Mouse (Mus musculus) kidney, adult 8-10 months (tissue): ENCODE results near the gene Zfp691.

Experiments used
- DNase-seq, 2 experiments: peaks; one replicate each; pipeline ENCODE4 v3.0.0; 2022

The Zfp691 gene

DNA sequence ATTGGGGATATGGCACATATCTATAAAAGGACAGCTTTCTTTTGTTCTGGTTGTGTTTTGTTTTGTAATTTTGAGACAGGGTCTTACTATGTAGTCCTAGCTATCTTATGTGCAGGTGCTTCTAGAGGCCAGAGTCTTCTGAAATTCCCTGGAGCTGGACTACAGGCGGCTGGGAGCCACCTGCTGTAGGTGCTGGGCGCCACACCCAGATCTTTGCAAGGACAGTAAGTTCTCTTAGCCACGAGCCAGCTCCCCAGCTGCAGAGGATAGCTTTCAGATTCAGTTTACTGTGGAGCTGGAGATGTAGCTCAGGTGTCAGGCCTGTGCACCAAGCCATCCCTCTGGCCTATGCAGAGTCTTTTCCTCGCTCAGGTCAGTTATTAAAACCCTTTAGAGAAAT lies 6.9 kb downstream of the Zfp691 start:
- DNase-seq = no peak

DNA sequence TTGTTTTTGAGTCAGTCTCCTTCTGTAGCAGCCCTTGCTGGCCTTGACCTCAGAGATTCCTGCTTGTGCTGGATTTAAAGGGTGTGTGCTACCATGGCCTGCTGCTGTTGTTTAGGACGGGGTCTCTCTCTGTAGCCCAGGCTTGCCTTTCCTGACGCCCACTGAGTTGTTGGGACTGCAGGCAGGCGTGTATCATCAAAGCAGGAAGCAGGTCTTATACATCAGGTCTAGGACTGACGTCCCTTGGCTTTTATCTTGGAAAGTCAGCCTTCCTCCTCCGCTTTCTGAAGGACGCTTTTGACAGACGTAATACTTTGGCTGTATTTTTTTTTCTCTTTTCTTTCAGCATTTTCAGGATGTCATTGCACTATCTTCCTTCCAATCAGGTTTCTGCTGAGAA lies 8.1 kb downstream of the Zfp691 start:
- DNase-seq = no peak

DNA sequence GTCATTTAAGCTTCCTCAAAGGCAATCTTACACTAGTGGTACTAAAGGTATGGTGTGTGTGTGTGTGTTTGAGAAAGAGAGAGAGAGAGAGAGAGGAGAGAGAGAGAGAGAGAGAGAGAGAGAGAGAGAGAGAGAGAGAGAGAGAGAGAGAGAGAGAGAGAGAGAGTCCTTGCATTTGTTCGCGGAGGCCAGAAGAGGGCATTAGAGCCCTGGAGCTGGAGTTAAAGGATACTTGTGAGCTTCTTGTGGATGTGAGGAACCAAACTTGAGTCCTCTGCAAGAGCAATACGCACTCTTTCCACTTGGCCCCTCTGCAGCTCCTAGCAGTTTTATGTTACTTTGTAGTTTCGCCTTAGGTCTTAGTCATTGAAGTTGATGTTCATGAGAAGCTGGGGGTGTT lies 11.0 kb downstream of the Zfp691 start:
- no peak for DNase-seq

DNA sequence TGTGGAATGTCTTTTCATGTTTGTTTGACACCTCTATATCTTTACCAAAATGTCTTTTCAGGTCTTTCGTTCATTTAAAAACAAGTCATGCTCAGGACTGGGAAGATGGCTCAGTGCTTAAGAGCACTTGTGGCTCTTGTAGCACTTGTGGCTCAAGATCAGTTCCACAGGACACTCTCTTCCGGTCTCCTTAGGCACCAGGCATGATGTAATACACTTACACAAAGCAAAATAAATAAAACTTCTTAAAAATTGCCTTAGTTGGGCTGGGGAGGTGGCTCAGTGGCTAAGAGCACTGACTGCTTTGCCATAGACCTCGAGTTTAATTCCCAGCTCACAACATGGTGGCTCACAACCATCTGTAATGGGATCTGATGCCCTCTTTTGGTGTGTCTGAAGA lies 12.6 kb downstream of the Zfp691 start:
- no peak for DNase-seq

DNA sequence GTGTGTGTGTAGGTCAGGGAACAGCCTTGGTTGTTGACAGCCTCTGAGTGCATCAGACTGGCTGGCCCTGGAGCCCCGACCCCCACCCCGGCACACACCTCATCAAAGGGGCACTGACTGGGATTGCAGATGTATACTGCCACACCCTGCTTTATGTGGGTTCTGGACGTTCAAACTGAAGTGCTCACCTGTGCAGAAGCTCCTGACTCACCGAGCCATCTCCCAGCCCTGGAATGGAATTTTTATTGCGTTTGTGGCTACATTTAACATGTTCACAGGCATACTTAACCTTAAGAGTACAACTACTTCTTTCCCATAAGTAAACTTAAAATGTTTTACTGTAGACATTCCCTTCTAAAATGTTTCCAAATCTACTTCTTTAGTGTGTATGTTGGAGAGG lies 16.1 kb downstream of the Zfp691 start:
- no peak for DNase-seq

DNA sequence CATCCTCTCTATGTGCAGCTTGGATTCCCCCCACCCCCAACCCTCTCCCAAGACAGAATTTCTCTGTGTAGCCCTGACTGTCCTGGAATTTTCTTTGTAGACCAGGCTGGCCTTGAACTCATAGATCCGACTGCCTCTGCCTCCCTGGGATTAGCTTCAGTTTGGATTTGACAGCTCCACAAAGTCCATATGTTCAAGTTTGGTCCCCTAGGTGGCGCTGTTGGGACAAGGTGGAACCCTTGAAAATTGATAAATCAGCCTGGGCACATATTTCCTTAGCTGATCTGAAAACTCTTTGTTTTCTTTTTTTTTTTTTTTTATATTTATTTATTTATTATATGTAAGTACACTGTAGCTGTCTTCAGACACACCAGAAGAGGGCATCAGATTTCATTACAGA lies 16.8 kb downstream of the Zfp691 start:
- DNase-seq = peak; percentile 41 to 77

DNA sequence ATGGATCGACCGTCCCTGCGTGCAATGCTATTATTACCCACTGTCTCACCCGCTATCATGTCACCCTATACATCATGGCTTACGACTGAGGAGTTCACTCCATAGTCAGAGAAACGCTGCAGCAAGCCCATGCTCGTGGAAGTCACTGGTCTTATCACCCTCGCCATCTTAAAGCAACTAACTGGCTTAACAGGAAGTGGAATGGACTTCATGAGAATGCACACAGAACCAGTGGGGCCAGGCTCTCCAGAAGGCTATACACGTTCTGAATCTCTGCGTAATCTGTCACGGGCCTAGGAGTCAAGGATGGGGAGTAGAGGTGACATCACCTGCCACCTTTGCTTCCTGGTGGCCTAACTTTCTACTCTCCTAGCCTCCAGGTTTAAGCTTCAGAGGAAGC lies 25.3 kb downstream of the Zfp691 start:
- DNase-seq = no peak

DNA sequence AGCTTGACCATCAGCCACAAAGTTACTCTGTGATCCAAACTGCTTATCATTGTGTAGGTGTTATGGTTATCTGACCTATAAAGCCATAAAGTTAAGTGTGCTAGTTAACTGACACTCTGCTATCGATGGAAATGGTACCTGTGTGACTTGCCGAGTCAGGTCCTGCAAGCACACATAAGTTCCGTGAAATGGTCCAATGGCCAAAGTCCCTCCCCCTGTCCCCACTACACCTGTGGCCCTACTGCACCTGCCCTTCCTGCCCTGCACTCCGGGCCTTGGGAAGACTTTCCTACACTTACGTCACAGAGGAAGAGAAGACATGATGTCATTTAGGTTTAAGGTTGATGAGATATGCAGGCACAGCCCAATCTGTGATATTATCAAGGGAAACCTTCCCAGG lies 26.6 kb downstream of the Zfp691 start:
- DNase-seq = no peak

DNA sequence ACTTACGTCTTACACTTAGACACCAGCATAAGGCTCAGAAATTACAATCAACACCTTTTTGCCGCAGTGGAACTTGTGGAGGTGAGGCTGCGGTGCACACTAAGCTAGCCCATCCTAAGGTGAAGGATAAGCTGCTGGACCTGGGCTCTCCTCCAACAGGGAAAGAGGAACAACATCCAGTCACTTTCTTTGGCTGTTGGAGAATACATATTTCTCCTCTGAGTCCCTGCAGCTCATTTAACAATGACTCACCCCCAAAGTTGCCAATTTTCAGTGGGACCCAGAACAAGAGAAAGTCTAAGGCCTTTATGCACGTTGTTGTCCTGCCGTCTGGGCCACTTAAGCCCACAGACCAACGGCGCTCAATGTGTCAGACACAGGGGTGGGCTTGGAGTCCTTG lies 27.2 kb downstream of the Zfp691 start:
- no peak for DNase-seq

DNA sequence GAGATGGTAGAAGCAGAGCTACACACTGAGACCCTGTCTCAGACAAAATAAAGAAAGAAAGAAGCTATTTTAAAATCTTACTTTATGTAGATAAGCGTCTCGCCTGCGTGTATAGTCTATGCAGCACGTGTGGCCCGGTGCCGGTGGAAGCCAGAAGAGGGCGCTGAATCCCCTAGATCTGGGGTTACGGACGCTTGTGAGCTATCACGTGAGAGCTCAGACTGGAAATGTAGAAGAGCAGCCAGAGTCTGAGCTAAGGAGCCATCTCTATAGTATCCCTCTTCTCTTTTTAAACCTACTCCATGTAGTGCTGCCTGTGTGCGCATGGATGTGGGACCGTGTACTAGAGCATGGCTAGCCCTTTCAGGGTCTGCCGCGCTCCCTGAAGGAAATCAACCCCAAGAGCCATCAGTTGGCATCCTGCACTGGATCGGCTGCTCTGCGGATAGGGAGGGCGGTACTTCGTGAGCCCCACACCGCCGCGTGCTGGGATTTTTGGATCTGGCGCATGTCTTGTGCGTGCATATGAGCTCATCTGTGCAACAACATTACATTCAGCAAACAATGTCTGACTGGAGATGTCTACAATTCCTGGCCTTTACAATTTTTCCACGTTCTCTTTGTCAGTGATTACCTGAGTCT lies 31.6 kb downstream of the Zfp691 start:
- peak; percentile 32 to 63 for DNase-seq

DNA sequence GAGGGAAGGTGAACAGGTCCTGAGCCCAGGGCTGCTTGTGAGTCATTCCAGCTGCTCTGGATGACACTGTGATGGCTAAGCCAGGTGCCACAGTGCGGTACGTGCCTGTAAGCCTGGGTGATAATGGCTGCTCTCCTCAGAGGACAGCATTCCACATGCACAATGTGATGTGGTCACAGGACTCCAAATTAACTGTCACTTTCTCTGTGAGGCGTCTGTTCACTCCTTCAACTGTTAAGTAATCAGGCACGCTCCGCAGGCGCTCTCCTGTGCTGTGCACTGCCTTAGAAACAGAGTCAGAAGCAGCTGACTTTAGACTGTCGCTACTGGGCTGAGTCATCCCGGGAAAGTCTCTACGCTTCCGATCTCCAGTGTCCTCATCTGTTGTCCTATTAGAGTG lies 32.8 kb downstream of the Zfp691 start:
- DNase-seq = no peak

DNA sequence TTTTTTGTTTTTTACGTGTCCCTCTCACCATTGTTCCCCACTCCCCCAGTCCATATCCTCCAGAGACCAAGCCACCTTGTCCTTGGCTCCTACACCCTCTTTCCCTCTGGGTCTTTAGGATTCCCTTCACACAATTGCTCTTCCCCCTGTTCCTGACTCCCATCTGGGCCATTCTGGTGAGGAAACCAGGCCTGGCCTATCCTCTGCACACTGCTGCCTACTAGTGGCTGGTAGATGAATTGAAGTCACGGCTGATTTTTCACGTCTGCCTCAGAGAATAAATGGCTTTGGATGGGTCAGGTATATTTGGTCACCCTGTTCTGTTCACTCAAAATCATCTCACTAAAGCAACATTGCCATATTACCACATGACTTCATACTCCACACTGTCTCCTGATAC lies 33.9 kb downstream of the Zfp691 start:
- peak in 1 of 2 experiments; percentile 62 for DNase-seq

DNA sequence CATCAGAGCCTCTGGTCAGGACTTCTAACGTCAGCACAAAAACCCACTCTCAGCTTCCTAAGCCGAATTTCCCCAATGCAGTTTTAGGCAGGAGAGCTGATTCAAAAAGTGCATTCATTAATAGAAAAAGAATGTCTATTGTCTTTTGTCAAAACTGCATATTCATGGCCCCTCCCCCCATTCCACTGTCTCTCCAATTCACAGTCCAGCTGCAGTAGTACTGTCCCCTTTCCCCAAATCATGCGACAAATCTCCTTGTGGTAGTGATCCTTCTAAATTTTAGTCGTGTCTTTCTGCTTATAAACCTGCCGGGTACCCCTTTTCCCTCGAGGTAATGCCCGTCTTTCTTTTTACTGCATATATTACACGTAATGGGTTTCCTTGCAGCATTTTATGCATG lies 35.2 kb downstream of the Zfp691 start:
- DNase-seq = no peak

DNA sequence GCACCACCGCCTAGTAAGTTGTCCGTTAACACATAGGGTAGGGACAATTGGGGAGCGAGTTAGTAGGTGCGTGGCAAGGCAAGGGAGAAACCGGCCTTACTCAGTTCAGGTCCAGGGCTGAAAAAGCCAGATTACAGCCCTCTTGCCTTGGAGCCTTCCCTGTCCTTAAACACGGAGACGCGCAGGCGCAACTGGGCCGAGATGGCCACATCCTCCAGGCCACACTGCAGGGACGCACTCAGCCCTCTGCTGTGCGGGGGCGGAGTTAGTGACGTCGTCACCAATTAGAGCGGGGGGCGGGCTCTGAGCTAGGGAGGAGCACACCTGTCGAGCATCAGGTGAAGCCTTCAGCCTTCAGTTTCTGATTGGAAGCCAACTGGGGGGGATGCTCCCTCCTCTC lies 35.8 kb downstream of the Zfp691 start:
- DNase-seq = peak; percentile 79 to 81

DNA sequence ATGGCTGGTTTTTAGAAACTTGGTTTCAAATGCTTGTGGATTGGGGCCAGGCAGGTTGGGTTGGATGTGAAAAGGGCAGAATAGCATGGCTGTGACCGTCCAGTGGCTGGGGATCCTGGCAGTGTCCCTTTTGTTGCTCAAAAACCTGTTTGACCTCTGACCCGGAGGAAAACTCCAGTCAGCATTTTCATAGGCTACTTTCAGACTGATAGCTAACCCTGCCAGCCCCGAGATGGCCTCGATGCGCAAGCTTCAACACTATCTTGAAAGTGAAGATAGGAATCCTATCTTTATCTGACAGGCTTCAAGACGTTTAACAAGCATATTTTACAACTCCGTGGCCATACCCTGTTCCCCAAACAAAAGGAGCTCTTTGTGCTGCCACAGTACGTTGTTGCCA lies 36.7 kb downstream of the Zfp691 start:
- DNase-seq = no peak

DNA sequence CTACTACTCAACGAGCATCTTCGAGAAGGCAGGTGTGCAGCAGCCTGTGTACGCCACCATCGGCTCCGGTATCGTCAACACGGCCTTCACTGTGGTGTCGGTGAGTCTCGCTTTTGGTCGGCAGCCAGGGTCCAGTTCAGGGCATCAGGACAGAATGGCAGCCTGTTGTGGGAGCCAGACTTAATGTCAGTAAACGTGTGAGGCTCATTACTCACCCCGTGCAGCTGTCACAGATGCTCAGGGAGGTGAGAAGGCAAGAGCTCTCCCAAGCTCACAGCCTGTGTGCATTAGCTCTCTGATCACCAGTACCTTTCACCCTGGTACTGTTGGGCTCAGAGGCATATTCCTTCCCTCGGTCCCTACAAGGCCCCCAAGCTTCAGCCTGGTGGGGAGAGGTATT lies 40.1 kb downstream of the Zfp691 start:
- DNase-seq = no peak

DNA sequence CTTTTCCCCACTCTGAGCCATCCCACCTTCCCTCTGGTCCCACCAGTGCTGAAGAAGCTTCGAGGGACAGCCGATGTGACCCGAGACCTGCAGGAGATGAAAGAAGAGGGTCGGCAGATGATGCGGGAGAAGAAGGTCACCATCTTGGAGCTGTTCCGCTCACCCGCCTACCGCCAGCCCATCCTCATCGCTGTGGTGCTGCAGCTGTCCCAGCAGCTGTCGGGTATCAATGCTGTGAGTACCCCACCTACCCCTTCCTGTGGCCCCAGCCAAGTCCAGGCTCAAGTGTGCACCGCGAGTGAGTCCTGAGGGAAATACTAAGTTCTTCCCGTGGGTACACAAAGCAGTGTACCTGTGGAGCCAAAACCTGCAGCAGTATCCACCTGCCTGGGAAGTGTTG lies 40.7 kb downstream of the Zfp691 start:
- no peak for DNase-seq

DNA sequence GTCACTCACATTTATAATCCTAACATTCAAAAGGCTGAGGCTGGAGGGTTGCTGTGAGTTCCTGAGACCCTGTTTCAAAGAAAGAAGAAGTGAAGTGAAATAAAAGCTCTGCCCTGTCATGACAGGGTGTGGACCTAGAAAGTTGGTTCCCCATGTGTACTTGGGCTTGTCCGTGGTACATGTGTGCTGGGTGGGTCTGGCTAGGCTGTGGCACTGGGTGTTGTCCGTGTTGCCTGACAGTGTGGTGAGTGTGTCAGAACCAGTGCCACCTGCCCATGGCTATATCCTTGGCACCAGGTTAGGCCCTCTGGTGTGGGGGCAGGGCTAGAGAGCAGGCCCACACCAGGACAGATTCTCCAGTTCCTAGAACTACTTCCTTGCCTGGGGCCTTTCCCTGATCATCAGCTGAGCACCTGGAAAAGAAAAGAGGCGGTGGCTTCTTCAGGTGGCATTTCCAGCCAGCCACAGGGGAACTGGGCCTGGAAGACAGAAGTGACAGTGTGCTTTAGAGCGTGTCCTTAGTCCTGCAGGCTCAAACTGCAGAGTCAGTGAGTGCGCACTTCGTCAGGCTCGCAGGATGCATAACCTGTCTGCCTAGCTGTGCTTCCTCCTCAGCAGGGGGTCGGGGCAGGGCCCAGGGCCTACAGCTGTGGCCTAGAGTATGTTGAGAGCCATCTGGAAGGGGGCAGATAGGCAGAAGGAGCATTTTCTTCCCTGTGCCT lies 42.6 kb downstream of the Zfp691 start:
- DNase-seq = no peak

DNA sequence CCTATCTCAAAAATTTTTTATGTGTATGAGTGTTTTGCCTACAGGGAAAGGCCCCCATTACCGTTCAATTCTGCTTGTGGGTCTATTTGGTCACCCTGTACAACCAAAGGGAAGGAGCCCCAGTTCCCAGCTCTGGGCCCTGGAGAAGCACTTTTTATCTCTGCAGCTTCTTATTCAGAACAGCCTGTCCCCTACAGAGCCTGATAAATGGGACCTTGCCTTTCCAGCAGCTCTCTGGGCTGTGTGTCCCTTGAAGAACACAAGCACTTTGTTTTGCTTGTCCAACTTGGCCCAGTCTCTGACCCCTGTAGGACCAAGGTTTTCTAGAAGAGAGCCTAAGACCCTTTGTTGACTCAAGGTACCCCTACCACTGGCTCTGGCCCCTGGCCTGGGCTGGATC lies 44.9 kb downstream of the Zfp691 start:
- DNase-seq = no peak

DNA sequence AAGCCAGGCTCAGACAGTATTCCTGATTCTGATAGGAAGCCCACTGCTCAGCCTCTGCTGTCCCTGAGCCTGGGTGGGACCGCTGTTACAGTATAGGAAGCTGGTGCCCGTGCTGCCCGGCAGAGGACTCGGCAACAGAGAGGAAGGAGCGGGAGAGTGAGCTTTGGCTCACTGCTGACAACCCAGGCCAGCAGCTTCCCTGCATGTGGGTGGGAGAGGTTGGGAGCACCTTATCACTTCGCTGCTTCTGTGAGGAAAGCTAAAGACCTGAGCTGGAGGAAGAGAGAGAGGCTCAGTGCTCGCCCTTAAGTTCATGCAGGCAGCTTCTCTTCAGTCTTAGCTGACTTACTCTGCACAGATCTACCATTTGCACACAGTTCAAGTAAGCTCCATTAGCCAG lies 45.4 kb downstream of the Zfp691 start:
- DNase-seq = no peak

DNA sequence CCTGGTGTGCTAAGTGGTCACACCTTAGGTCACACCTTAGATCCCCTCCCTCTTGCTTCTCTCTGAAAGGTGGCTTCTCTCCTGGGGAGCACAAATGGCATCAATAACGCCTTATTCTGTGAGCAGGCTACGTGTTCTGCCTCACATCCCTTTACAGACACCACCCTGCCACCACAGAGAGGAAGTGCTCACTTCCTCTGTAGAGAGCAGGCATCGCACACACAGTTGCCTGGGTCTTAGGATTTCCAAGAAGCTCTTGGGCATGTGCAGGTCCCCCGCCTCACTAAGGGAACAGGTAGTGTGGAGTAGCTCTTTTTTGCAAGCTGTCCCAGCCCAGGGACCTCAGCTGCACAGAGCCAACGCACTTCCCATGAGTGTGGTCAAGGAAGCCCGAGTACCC lies 46.8 kb downstream of the Zfp691 start:
- no peak for DNase-seq

DNA sequence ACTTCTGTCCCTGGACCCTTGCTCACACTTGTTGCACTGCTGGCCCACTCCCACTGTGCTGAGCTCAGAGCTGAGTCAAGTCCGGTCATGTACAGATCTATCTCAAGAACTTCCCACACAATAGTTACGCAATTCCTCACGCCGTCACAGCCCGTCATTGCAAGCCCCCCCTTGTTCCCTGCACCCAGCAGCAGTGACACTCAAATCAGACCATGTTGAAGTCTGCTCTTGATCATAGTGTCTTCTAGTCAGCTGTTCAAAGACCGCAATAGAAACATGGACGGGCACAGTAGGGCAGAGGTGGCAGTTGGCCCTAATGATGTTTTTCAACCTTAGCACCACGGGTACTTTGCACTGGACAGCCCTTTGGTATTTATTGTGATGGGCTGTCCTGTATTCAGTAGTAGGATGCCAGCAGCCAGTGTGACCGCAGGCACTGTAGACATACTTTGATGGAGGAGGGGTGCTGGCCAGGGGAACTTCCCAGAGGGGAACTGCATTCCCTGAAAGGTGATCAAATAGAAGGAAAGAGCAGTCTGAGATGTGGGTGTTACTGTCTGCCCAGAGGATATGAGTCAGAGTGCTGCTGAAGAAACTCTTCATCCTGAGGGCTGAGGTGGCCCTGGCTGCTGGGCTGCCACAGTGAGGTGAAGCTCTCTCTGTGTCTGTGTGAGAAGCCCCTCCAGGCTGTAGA lies 48.3 kb downstream of the Zfp691 start:
- DNase-seq = no peak

DNA sequence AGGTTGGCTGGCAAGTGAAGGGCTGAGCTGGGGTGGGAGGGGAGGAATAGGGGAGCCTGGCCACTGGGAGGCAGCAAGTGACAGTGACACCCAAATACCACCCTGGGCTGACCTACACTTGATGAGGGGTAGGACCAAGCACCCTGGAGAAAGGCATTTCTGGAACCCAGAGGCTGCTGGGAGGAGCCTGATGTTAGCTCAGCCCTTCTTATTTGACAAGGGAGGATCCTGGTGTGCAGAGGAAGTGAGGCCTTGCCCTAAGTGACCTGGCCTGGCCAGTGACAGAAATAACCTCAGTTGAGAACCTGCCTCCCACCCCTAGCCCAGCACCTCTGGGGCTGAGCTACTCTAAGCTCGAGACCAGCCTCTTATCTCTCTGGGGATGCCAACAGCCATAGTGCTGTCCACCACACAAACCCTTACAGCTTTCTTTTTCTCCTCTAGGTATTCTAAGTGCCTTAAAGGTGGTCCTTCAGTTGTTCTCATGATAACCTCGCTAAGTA lies 49.2 kb downstream of the Zfp691 start:
- no peak for DNase-seq

DNA sequence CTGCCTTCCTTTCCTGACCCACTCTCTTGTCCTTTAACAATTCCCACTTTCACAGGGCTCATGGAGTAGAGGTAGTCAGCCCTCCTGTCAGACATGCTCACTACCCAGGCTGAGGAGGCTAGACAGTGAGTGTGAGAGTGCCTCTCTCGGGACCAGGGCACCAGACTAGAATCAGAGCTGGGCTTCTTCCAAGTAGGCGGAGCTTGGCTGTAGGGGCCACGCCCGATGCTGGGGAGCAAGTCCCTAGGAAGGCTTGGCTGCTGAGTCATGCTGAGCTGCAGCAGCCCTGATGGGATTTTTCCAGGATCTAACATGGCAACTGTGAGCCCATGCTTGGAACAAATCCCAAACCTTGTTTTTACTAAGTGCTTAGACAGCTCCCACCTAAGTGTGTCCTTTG lies 52.7 kb downstream of the Zfp691 start:
- peak; percentile 88 to 90 for DNase-seq
